Mouse (Mus musculus) heart, embryonic 14.5 days (tissue): ENCODE measurements around the gene Ang. TPM values are rescaled to one million over a fixed set of nuclear protein-coding genes. Genes with fewer than 3 reads are reported as not detected.

Source experiments
- ATAC-seq: fragments of 200-750 bp; cut with Nextera tagmentation; 2 replicates; pipeline ENCODE4 v1.8.0; 2017; ENCODE audit warnings: low read depth, moderate TSS enrichment; ENCODE audit not compliant: insufficient number of reproducible peaks, insufficient read depth, low FRiP score
- H3K27ac ChIP-seq, 2 experiments: fragments of 200-500 bp in 1 of 2; fragments of 300-500 bp in 1 of 2; sonication (generic) in 1 of 2; replicated peaks in 1 of 2; 2 replicates each; pipeline ENCODE4 v1.5.1; 2012 to 2014; ENCODE audit warnings: low read depth in 2 of 2, low read length in 2 of 2, control low read depth in 1 of 2, mild to moderate bottlenecking in 1 of 2, mixed read lengths in 1 of 2; ENCODE audit not compliant: control insufficient read depth in 1 of 2, insufficient read depth in 1 of 2
- H3K27me3 ChIP-seq: fragments of 300-500 bp; sonication (generic); 2 replicates; pipeline ENCODE4 v1.6.1; 2014; ENCODE audit warnings: mild to moderate bottlenecking, low read length, control low read depth; ENCODE audit not compliant: control insufficient read depth, insufficient read depth
- H3K36me3 ChIP-seq: fragments of 300-500 bp; sonication (generic); 2 replicates; pipeline ENCODE4 v1.6.1; 2014; ENCODE audit warnings: mild to moderate bottlenecking, control low read depth, low read length, mixed read lengths; ENCODE audit not compliant: control insufficient read depth, insufficient read depth
- H3K4me1 ChIP-seq, 2 experiments: fragments of 200-500 bp in 1 of 2; fragments of 300-500 bp in 1 of 2; sonication (generic) in 1 of 2; 2 replicates each; pipeline ENCODE4 v1.6.1; 2012 to 2014; ENCODE audit warnings: low read length in 2 of 2, control low read depth in 1 of 2, mixed read lengths in 1 of 2; ENCODE audit not compliant: control insufficient read depth in 2 of 2, insufficient read depth in 2 of 2
- H3K4me2 ChIP-seq: fragments of 300-500 bp; sonication (generic); 2 replicates; pipeline ENCODE4 v1.6.1; 2014; ENCODE audit warnings: mild to moderate bottlenecking, low read length
- H3K4me3 ChIP-seq, 2 experiments: fragments of 200-500 bp in 1 of 2; fragments of 300-500 bp in 1 of 2; sonication (generic) in 1 of 2; 2 replicates each; pipeline ENCODE4 v1.5.1; 2012 to 2014; ENCODE audit warnings: low read length in 2 of 2, mild to moderate bottlenecking in 2 of 2, control low read depth in 1 of 2, low read depth in 1 of 2, moderate library complexity in 1 of 2; ENCODE audit not compliant: control insufficient read depth in 1 of 2, insufficient read depth in 1 of 2
- H3K9ac ChIP-seq: fragments of 300-500 bp; sonication (generic); 2 replicates; pipeline ENCODE4 v1.6.1; 2014; ENCODE audit warnings: mild to moderate bottlenecking, low read length
- H3K9me3 ChIP-seq: fragments of 300-500 bp; sonication (generic); 2 replicates; pipeline ENCODE4 v1.6.1; 2016; ENCODE audit warnings: low read length, control low read depth; ENCODE audit not compliant: control insufficient read depth
- WGBS: fragments of 180-500 bp; shearing (Covaris S2); extraction: QIAGEN DNeasy Blood & Tissue Kit; methylation state at CpG from one replicate; pipeline ENCODE4 v1.1.7; 2014; 5-methylcytosine and 5-hydroxymethylcytosine counted together
- polyA plus RNA-seq: library from polyadenylated mRNA; unstranded; fragments of >200 nt; fragmentation: Nextera tagmentation; extraction: Ambion mirVana; gene quantifications from 2 replicates; pipeline ENCODE4 v1.2.1, GENCODE M21; 2014

Gene Ang
- polyA plus RNA-seq, 1 experiment from 2014 or later, result 4.8 TPM

- Histone ChIP-seq H3K36me3 (no peaks in the 10 kb centered on the region), H3K27me3 (no peaks in the 10 kb centered on the region), H3K27ac (peak overlapping the region; percentile 21 to 37; a peak in 3 of 4 replicates), H3K4me2 (peak overlapping the region; percentile 23; the same call in 1 of the 2 replicates), H3K4me3 (no peak overlapping the region), H3K4me1 (peaks cover 2 to 11% of the 10 kb centered on the region in 2 experiments; a peak in 3 of 4 replicates), H3K9ac (no peak overlapping the region), H3K9me3 (no peaks in the 10 kb centered on the region)
- WGBS, result 25% methylated on average over 3 of the region's 3 CpGs
- peak; percentile 73 for ATAC-seq
Measured at GRCm38 (mm10) chr14:51111966-51112365, 21.0 kb downstream of the Ang start.

GRCm38 (mm10) chr14:51113476-51113875 is 22.5 kb downstream of the Ang start:
- Histone ChIP-seq H3K4me2 (peak overlapping the region; percentile 20; the same call in 1 of the 2 replicates), H3K27ac (no peak overlapping the region), H3K9ac (no peak overlapping the region), H3K4me3 (no peak overlapping the region), H3K4me1 (peaks cover 2 to 11% of the 10 kb centered on the region in 2 experiments; a peak in 3 of 4 replicates), H3K36me3 (no peaks in the 10 kb centered on the region), H3K27me3 (no peaks in the 10 kb centered on the region), H3K9me3 (no peaks in the 10 kb centered on the region)
- ATAC-seq, result no peak
- 37% methylated on average over 9 of the region's 9 CpGs for WGBS

GRCm38 (mm10) chr14:51113916-51114560 is 23.1 kb downstream of the Ang start, which contains the start of gene Eddm3b:
Gene Eddm3b (plus strand): TSS chr14:51114426.
- H3K27ac ChIP-seq, result no peak within 1 kb of the TSS
- peak within 1 kb of the TSS; percentile 20; the same call in 1 of the 2 replicates for H3K4me2 ChIP-seq
- H3K36me3 ChIP-seq, result no peaks in the 10 kb centered on the region
- 51% methylated on average over 12 of the region's 12 CpGs for WGBS
- ATAC-seq, result no peak
- no peaks in the 10 kb centered on the region for H3K27me3 ChIP-seq
- H3K4me3 ChIP-seq, result no peak within 1 kb of the TSS
- peaks cover 2 to 11% of the 10 kb centered on the region in 2 experiments; a peak in 3 of 4 replicates for H3K4me1 ChIP-seq
- H3K9ac ChIP-seq, result no peak within 1 kb of the TSS
- peaks cover 2% of the 10 kb centered on the region; the same call in 1 of the 2 replicates for H3K9me3 ChIP-seq

GRCm38 (mm10) chr14:51125684-51126083 is 34.7 kb downstream of the Ang start:
- 81% methylated on average over 6 of the region's 6 CpGs for WGBS
- H3K27me3 ChIP-seq, result no peaks in the 10 kb centered on the region
- H3K4me1 ChIP-seq, result peaks cover 0 to 2% of the 10 kb centered on the region in 2 experiments; a peak in 1 of 4 replicates
- no peak overlapping the region for H3K4me2 ChIP-seq
- no peak for ATAC-seq
- H3K9me3 ChIP-seq, result peaks cover 7% of the 10 kb centered on the region
- H3K9ac ChIP-seq, result no peak overlapping the region
- no peak overlapping the region for H3K27ac ChIP-seq
- no peaks in the 10 kb centered on the region for H3K36me3 ChIP-seq
- no peak overlapping the region for H3K4me3 ChIP-seq

- no peak overlapping the region for H3K27ac ChIP-seq
- peaks cover 7% of the 10 kb centered on the region for H3K9me3 ChIP-seq
- H3K9ac ChIP-seq, result no peak overlapping the region
- H3K4me2 ChIP-seq, result no peak overlapping the region
- peaks cover 0 to 2% of the 10 kb centered on the region in 2 experiments; a peak in 1 of 4 replicates for H3K4me1 ChIP-seq
- H3K36me3 ChIP-seq, result no peaks in the 10 kb centered on the region
- no peak for ATAC-seq
- no peaks in the 10 kb centered on the region for H3K27me3 ChIP-seq
- 67% methylated on average over 2 of the region's 2 CpGs for WGBS
- H3K4me3 ChIP-seq, result no peak overlapping the region
Measured at GRCm38 (mm10) chr14:51127648-51128258, 36.8 kb downstream of the Ang start.

- no peak overlapping the region for H3K27ac ChIP-seq
- no peak for ATAC-seq
- WGBS, result 77% methylated on average over 9 of the region's 9 CpGs
- no peaks in the 10 kb centered on the region for H3K36me3 ChIP-seq
- no peaks in the 10 kb centered on the region for H3K27me3 ChIP-seq
- peaks cover 0 to 2% of the 10 kb centered on the region in 2 experiments; a peak in 1 of 4 replicates for H3K4me1 ChIP-seq
- no peak overlapping the region for H3K9ac ChIP-seq
- no peak overlapping the region for H3K4me3 ChIP-seq
- no peak overlapping the region for H3K4me2 ChIP-seq
- H3K9me3 ChIP-seq, result peaks cover 7% of the 10 kb centered on the region
Measured at GRCm38 (mm10) chr14:51128775-51129623, 38.0 kb downstream of the Ang start.

- H3K4me1 ChIP-seq, result peaks cover 0 to 2% of the 10 kb centered on the region in 2 experiments; a peak in 1 of 4 replicates
- no peaks in the 10 kb centered on the region for H3K36me3 ChIP-seq
- H3K4me3 ChIP-seq, result no peak overlapping the region
- peaks cover 7% of the 10 kb centered on the region for H3K9me3 ChIP-seq
- no peak for ATAC-seq
- no peak overlapping the region for H3K9ac ChIP-seq
- 55% methylated on average over 4 of the region's 4 CpGs for WGBS
- no peak overlapping the region for H3K4me2 ChIP-seq
- no peak overlapping the region for H3K27ac ChIP-seq
- no peaks in the 10 kb centered on the region for H3K27me3 ChIP-seq
Measured at GRCm38 (mm10) chr14:51129624-51129975, 38.6 kb downstream of the Ang start.
